Mouse (Mus musculus): ENCODE results near the gene Insig2. TPM values are rescaled to one million over a fixed set of nuclear protein-coding genes. Genes with fewer than 3 reads are reported as not detected.

The Insig2 gene
- 10 to 100 TPM; 59.4 to 62.5 TPM for total RNA-seq (2021)
- long read RNA-seq, experiment 1, transcript Insig2-201 (6 exons, 2,697 nt) = major isoform, 126 of 145 reads
- long read RNA-seq, experiment 1, partial matches to known transcripts = 3 of 145 reads
- long read RNA-seq, experiment 1, other reads (novel, unspliced or antisense) = 16 of 145 reads
- long read RNA-seq, experiment 2, transcript Insig2-201 (6 exons, 2,697 nt) = major isoform, 138 of 155 reads
- long read RNA-seq, experiment 2, partial matches to known transcripts = 1 of 155 reads
- long read RNA-seq, experiment 2, other reads (novel, unspliced or antisense) = 16 of 155 reads

DNA sequence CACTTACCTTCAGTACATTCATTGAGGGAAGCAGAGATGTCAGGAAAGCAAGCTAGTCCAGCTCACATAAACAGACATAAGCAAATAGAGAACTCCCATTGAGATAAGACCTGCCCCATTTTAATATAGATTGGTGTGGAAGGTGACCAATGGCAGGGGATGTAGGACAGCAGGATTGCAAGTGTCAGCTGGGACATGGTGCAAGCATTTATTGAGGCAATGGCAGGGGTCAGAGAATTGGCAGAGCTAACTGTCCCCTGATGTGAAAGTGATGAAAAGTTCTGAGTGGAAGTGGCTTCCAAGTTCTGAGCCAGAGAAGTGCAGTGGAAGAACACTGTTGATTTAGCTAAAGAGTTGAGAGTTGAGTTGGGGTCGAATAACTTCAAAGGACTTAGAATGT lies at the start of gene Insig2:
Insig2 (minus strand) TSS at position 105 of the 400 bp plus-strand sequence.
- H3K4me3 ChIP-seq = no peak within 1 kb of the TSS
- H3K27ac ChIP-seq = no peak within 1 kb of the TSS
- no peak for DNase-seq
- intact Hi-C loops (cut with DNase I) = no loop called here
- no peak for TF ChIP-seq CTCF (IDR thresholded peaks at IDR 0.05)

DNA sequence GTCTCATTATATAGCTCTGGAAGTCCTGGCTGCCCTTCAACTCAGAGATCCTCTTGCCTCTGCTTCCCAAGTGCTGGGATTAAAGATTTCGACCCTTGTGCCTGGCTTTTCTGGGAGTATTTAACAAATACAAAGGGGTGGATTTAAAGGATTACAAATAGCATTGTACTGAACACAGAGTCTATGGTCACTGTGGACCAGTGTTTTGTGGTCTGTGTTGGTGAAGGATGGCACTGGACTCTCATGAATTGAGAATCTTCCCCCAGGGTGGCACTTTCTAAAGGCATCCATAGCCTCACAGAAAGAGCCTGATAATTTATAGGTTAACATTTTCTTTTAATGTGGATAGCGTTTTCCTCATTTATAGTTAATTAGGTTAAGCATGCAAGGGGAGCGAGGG lies 49.2 kb upstream of the Insig2 start:
- no peak for TF ChIP-seq CTCF (IDR thresholded peaks at IDR 0.05)
- DNase-seq = no peak
- intact Hi-C loops (cut with DNase I) = no loop called here
- H3K27ac ChIP-seq = no peak overlapping the region
- H3K4me3 ChIP-seq = no peak overlapping the region

GRCm38 (mm10) chr1:121380033-121380432 lies 47.6 kb upstream of the Insig2 start:
- DNase-seq = no peak
- Histone ChIP-seq H3K27ac (no peak overlapping the region), H3K4me3 (no peak overlapping the region)
- TF ChIP-seq CTCF (IDR thresholded peaks at IDR 0.05) = no peak
- intact Hi-C loops (cut with DNase I) = no loop called here

GRCm38 (mm10) chr1:121377901-121378300 lies 45.5 kb upstream of the Insig2 start:
- TF ChIP-seq CTCF (IDR thresholded peaks at IDR 0.05) = no peak
- H3K4me3 ChIP-seq = no peak overlapping the region
- no peak overlapping the region for H3K27ac ChIP-seq
- intact Hi-C loops (cut with DNase I) = no loop called here
- no peak for DNase-seq

GRCm38 (mm10) chr1:121377410-121377809 lies 45.0 kb upstream of the Insig2 start:
- intact Hi-C loops (cut with DNase I) = no loop called here
- TF ChIP-seq CTCF (IDR thresholded peaks at IDR 0.05) = no peak
- DNase-seq = no peak
- Histone ChIP-seq H3K4me3 (no peak overlapping the region), H3K27ac (no peak overlapping the region)

- DNase-seq = no peak
- intact Hi-C loops (cut with DNase I) = no loop called here
- no peak overlapping the region for H3K4me3 ChIP-seq
- no peak overlapping the region for H3K27ac ChIP-seq
- no peak for TF ChIP-seq CTCF (IDR thresholded peaks at IDR 0.05)
These were observed 41.2 kb upstream of the Insig2 start for GRCm38 (mm10) chr1:121373631-121374030.

DNA sequence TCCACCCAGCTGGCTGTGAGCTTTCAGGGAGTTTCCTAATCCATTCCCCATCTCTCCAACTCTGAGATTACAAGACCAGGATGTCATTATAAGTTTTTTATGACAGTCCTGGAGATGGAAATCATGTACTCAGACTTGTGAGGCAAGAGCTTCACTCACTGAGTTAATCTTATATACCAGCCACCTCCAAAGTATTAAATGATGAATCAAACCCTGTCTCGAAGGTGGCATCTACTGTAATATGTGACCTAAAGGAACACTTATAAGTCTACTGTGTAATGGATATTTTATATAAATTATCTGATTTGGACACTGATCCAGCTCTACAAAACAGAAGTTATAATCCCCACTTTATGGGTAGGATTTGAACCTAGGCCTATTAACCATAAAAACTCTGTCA lies 40.3 kb upstream of the Insig2 start:
- no peak for TF ChIP-seq CTCF (IDR thresholded peaks at IDR 0.05)
- intact Hi-C loops (cut with DNase I) = no loop called here
- no peak for DNase-seq
- no peak overlapping the region for H3K27ac ChIP-seq
- H3K4me3 ChIP-seq = no peak overlapping the region

GRCm38 (mm10) chr1:121371449-121371848 lies 39.1 kb upstream of the Insig2 start:
- Histone ChIP-seq H3K4me3 (no peak overlapping the region), H3K27ac (no peak overlapping the region)
- no peak for DNase-seq
- TF ChIP-seq CTCF (IDR thresholded peaks at IDR 0.05) = no peak
- intact Hi-C loops (cut with DNase I) = no loop called here

DNA sequence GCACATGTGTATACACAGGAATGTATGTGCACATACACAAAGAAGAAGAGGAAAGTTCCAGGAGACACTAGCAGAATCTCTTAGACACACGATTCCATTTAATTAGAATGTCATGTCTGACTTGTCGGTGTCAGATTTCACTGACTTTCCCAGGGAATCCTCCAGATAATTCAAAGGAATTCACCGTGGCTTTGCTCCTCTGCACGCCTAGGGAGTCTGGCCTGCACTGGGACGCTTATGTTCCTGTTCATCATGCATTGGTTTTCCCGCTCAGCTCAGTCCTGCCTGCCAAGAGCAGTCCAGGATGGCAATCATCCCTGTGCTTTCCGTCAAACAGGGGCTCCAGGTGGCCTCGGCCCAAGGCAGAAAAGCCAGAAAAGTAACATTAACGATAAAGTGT lies 34.9 kb upstream of the Insig2 start:
- H3K4me3 ChIP-seq = no peak overlapping the region
- no peak for TF ChIP-seq CTCF (IDR thresholded peaks at IDR 0.05)
- no peak for DNase-seq
- no peak overlapping the region for H3K27ac ChIP-seq
- intact Hi-C loops (cut with DNase I) = no loop called here

GRCm38 (mm10) chr1:121360561-121360960 lies 28.2 kb upstream of the Insig2 start:
- no peak for DNase-seq
- Histone ChIP-seq H3K4me3 (no peak overlapping the region), H3K27ac (no peak overlapping the region)
- TF ChIP-seq CTCF (IDR thresholded peaks at IDR 0.05) = no peak
- intact Hi-C loops (cut with DNase I) = no loop called here

DNA sequence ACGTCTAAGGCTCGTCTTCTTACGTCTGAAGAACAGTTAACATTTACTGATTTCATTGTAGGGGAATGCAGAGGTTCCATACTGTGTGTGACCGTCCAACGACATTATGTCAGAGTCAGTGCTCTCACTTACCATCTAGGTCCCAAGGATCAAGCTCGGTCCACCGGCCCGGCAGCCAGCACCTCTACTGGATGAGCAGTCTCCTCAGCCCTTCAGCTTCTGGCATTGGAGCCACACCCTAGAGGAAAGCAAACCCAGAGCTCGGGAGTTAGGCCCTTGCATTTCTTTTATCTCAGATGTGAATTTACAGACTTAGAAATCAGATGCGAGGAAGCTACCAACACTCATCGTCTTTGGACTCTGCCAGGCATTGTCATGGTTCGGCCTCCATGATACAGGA lies 27.3 kb upstream of the Insig2 start:
- H3K27ac ChIP-seq = no peak overlapping the region
- TF ChIP-seq CTCF (IDR thresholded peaks at IDR 0.05) = no peak
- DNase-seq = no peak
- no peak overlapping the region for H3K4me3 ChIP-seq
- intact Hi-C loops (cut with DNase I) = no loop called here

GRCm38 (mm10) chr1:121353779-121354178 lies 21.4 kb upstream of the Insig2 start:
- no peak for TF ChIP-seq CTCF (IDR thresholded peaks at IDR 0.05)
- no peak for DNase-seq
- intact Hi-C loops (cut with DNase I) = no loop called here
- Histone ChIP-seq H3K4me3 (no peak overlapping the region), H3K27ac (no peak overlapping the region)

DNA sequence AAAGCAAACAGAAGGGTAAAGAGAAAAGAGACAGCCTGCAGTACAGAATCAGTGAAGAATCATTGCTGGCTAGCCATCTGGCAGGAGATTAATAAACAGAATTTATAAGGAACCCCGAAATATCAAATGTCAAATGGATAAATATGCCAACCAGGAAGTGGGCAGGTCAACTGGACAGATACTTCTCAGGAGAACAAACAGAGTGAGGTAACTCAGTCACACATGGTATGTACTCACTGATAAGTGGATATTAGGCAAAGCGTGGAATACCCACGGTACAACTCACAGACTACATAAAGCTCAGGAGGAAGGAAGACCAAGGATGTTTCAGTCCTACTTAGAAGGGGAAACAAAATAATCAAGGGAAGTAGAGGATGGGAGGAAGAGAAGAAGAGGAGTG lies 18.6 kb upstream of the Insig2 start:
- DNase-seq = no peak
- intact Hi-C loops (cut with DNase I) = no loop called here
- H3K27ac ChIP-seq = no peak overlapping the region
- no peak overlapping the region for H3K4me3 ChIP-seq
- no peak for TF ChIP-seq CTCF (IDR thresholded peaks at IDR 0.05)

- TF ChIP-seq CTCF (IDR thresholded peaks at IDR 0.05) = no peak
- no peak overlapping the region for H3K4me3 ChIP-seq
- no peak for DNase-seq
These were observed 18.2 kb upstream of the Insig2 start for GRCm38 (mm10) chr1:121350616-121351015.

More at GRCm38 (mm10) chr1:121350616-121351015, 18.2 kb upstream of the Insig2 start:
- no peak overlapping the region for H3K27ac ChIP-seq
- intact Hi-C loops (cut with DNase I) = no loop called here

All from gastrocnemius, adult 2 months (tissue).